Mouse (Mus musculus) heart, adult 2 months (tissue): ENCODE data around the gene Ptms. TPM values are rescaled to one million over a fixed set of nuclear protein-coding genes. Genes with fewer than 3 reads are reported as not detected.
"Not testable (repeated sequence)": the region's sequence is repeated elsewhere in the genome, so short reads cannot be mapped to it uniquely, and the experiment has no call there.

ENCODE experiments used
- DNase-seq, 2 experiments: peaks; one replicate each; pipeline ENCODE4 v3.0.0; 2021
- H3K27ac ChIP-seq: fragments of 200-600 bp; 2 replicates; pipeline ENCODE4 v1.8.1; 2022
- H3K27me3 ChIP-seq: fragments of 200-500 bp; 2 replicates; pipeline ENCODE4 v1.6.1; 2012; ENCODE audit warnings: mild to moderate bottlenecking, low read length, inconsistent platforms, mixed read lengths; ENCODE audit not compliant: control insufficient read depth, insufficient read depth
- H3K36me3 ChIP-seq: fragments of 200-500 bp; 2 replicates; pipeline ENCODE4 v1.6.1; 2012; ENCODE audit warnings: low read length, inconsistent platforms; ENCODE audit not compliant: control insufficient read depth, insufficient read depth
- H3K4me1 ChIP-seq: fragments of 200-500 bp; 2 replicates; pipeline ENCODE4 v1.6.1; 2011; ENCODE audit warnings: low read length; ENCODE audit not compliant: control insufficient read depth, insufficient read depth
- H3K4me3 ChIP-seq: fragments of 200-600 bp; 2 replicates; pipeline ENCODE4 v1.8.1; 2022
- H3K79me2 ChIP-seq: fragments of 200-500 bp; replicated peaks from 2 replicates; pipeline ENCODE4 v1.6.1; 2012; ENCODE audit warnings: mild to moderate bottlenecking, inconsistent platforms, low read length, moderate library complexity, mixed read lengths; ENCODE audit not compliant: control insufficient read depth, insufficient read depth
- H3K9ac ChIP-seq: fragments of 200-500 bp; 2 replicates; pipeline ENCODE4 v1.6.1; 2012; ENCODE audit warnings: low read depth, mild to moderate bottlenecking, control low read depth, inconsistent platforms, low read length, mixed read lengths
- CTCF ChIP-seq: fragments of 200-600 bp; IDR thresholded peaks from 2 replicates; pipeline ENCODE4 v1.8.1; 2022; ENCODE audit warnings: antibody characterized with exemption, mild to moderate bottlenecking, moderate library complexity
- EP300 ChIP-seq: fragments of 200-500 bp; IDR thresholded peaks from 2 replicates; pipeline ENCODE4 v1.6.1; 2011; ENCODE audit warnings: low read depth, low read length, control low read depth; ENCODE audit not compliant: insufficient read depth
- POLR2A ChIP-seq: fragments of 200-500 bp; IDR thresholded peaks from 2 replicates; pipeline ENCODE4 v1.6.1; 2011; ENCODE audit warnings: mild to moderate bottlenecking, low read depth, low read length, control low read depth; ENCODE audit not compliant: insufficient read depth
- WGBS: fragments of 180-500 bp; shearing (Covaris S2); methylation state at CpG from one replicate; pipeline ENCODE4 v1.1.7; 2018; 5-methylcytosine and 5-hydroxymethylcytosine counted together
- intact Hi-C: fragments of 180-260 bp; cut with DNase I; formaldehyde crosslinking; loops from one replicate; pipeline ENCODE4 v1.15.1; 2025
- polyA plus RNA-seq: library from polyadenylated mRNA; depleted of rRNA; stranded (reverse); fragments of >200 nt; gene quantifications from 2 replicates; pipeline ENCODE4 v1.2.3, GENCODE M21; 2012
- total RNA-seq, 2 experiments: library from RNA; stranded (reverse); gene quantifications; 2 replicates each; pipeline ENCODE4 v1.2.3; 2021

Gene Ptms
- total and polyA plus RNA-seq, 3 experiments = 154 to 614 (median 163) TPM

- intact Hi-C loops = loop anchor here (5.0 kb wide), 1 partner anchor 127 kb away; no protein-coding TSS in a partner anchor
These were observed 19.7 kb downstream of the Ptms start for GRCm38 (mm10) chr6:124900056-124900800.

GRCm38 (mm10) chr6:124898359-124898758 is 21.5 kb downstream of the Ptms start:
- H3K27ac ChIP-seq = no peak overlapping the region
- TF ChIP-seq CTCF = no peak
- no peak for TF ChIP-seq EP300
- no peak for TF ChIP-seq POLR2A
- no peak overlapping the region for H3K4me3 ChIP-seq
- H3K27me3 ChIP-seq = no peaks in the 10 kb centered on the region
- DNase-seq = no peak
- intact Hi-C loops = no loop called here
- H3K36me3 ChIP-seq = no peaks in the 10 kb centered on the region
- H3K4me1 ChIP-seq = no peaks in the 10 kb centered on the region
- H3K79me2 ChIP-seq = no peaks in the 10 kb centered on the region
- 59% methylated on average over 3 of the region's 3 CpGs for WGBS
- no peak overlapping the region for H3K9ac ChIP-seq

More at GRCm38 (mm10) chr6:124900056-124900800, 19.7 kb downstream of the Ptms start:
- Histone ChIP-seq H3K36me3 (no peaks in the 10 kb centered on the region), H3K27ac (no peak overlapping the region), H3K27me3 (no peaks in the 10 kb centered on the region), H3K79me2 (no peaks in the 10 kb centered on the region), H3K9ac (no peak overlapping the region), H3K4me1 (peaks cover 3% of the 10 kb centered on the region; the same call in 1 of the 2 replicates), H3K4me3 (no peak overlapping the region)
- WGBS = 68% methylated on average over 8 of the region's 8 CpGs
- TF ChIP-seq CTCF (no peak), POLR2A (no peak), EP300 (no peak)
- DNase-seq = no peak

GRCm38 (mm10) chr6:124894113-124894512 is 25.8 kb downstream of the Ptms start:
- H3K9ac ChIP-seq, intact Hi-C loops, H3K4me3 ChIP-seq, DNase-seq, H3K36me3 ChIP-seq, H3K4me1 ChIP-seq, H3K79me2 ChIP-seq, H3K27ac ChIP-seq, H3K27me3 ChIP-seq: not testable (repeated sequence)
- 82% methylated on average over 2 of the region's 2 CpGs for WGBS

DNA sequence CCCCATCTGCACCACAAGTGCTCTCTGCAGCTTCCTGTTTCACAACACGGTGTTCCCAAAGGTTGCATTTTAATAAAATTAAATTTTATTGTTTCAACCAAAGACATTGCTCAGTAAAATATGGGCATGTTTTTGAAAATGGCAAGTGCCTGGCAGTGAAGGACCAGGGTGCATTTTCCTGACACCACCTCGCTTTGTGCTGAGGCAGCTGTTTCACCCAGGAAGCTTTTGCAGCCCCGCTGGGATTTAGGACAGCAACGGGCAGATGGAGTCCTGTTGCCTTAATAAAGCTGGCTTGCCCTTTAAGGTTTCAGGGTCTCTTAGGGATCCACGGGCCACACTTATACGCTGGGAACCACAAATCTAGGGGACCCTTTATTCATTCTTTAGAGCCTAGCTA is 28.9 kb downstream of the Ptms start:
- intact Hi-C loops = no loop called here
- 59% methylated on average over 6 of the region's 6 CpGs for WGBS
- Histone ChIP-seq H3K4me1 (no peaks in the 10 kb centered on the region), H3K4me3 (no peak overlapping the region), H3K36me3 (no peaks in the 10 kb centered on the region), H3K27me3 (no peaks in the 10 kb centered on the region), H3K9ac (no peak overlapping the region), H3K79me2 (no peaks in the 10 kb centered on the region), H3K27ac (no peak overlapping the region)
- DNase-seq = no peak
- no peak for TF ChIP-seq CTCF
- TF ChIP-seq EP300 = no peak
- TF ChIP-seq POLR2A = no peak

DNA sequence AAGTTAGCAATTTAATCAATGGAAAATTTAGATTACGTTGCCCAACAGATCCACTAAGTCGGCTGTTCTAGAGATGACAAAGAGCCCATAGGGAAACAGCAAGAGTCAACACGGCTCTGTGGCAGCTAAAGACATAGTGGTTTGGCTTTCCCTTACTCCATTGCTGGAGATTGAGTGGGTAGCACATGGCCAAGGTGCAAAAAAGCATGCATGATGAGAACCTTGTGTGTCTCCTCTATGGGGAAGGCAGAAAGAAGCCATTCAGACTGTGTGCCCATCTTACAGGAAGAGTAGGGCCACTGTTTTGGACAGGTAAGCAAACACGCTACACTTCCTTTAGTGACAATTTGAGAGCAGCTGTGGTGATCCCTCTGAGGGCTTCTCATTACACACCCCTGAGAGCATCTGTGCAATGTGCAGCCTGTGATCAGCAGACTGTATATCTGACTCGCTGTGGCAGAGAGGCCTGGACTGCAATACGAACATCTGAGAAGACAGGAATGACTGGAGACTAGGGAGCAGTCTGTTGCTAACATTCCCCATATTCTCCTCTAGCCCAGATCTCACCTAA is 31.3 kb downstream of the Ptms start:
- H3K9ac ChIP-seq = no peak overlapping the region
- no peaks in the 10 kb centered on the region for H3K36me3 ChIP-seq
- WGBS = 91% methylated on average over 6 of the region's 6 CpGs
- no peak overlapping the region for H3K4me3 ChIP-seq
- intact Hi-C loops = no loop called here
- H3K79me2 ChIP-seq = no peaks in the 10 kb centered on the region
- TF ChIP-seq EP300 = no peak
- no peak for TF ChIP-seq CTCF
- no peak for TF ChIP-seq POLR2A
- peaks cover 3% of the 10 kb centered on the region; the same call in 1 of the 2 replicates for H3K4me1 ChIP-seq
- no peak overlapping the region for H3K27ac ChIP-seq
- no peak for DNase-seq
- H3K27me3 ChIP-seq = no peaks in the 10 kb centered on the region

- Histone ChIP-seq H3K4me3 (no peak within 1 kb of the TSS), H3K79me2 (no peaks in the 10 kb centered on the region), H3K27ac (no peak within 1 kb of the TSS), H3K27me3 (no peaks in the 10 kb centered on the region), H3K4me1 (peaks cover 3% of the 10 kb centered on the region; the same call in 1 of the 2 replicates), H3K36me3 (no peaks in the 10 kb centered on the region), H3K9ac (no peak within 1 kb of the TSS)
- intact Hi-C loops = no loop called here
- no peak for TF ChIP-seq EP300
- TF ChIP-seq CTCF = no peak
- TF ChIP-seq POLR2A = no peak
- 79% methylated on average over 9 of the region's 9 CpGs for WGBS
- DNase-seq = no peak
These were observed 31.9 kb downstream of the Ptms start, which contains the start of gene Cd4 for GRCm38 (mm10) chr6:124887986-124888385. Gene Cd4, minus strand, starts transcription at chr6:124888221.
